Mouse (Mus musculus) spleen, postnatal 0 days (tissue): Measurements from ENCODE around the gene Vps26b. TPM values are rescaled to one million over a fixed set of nuclear protein-coding genes. Genes with fewer than 3 reads are reported as not detected.

Source experiments
- polyA plus RNA-seq: library from polyadenylated mRNA; unstranded; fragments of >200 nt; fragmentation: Nextera tagmentation; extraction: Ambion mirVana; gene quantifications from 2 replicates; pipeline ENCODE4 v1.2.1, GENCODE M21; 2015

Vps26b gene
- polyA plus RNA-seq = 10.7 and 12.6 TPM in 2 replicates

GRCm38 (mm10) chr9:27029828-27030762, at the start of gene Vps26b, which contains the start of gene Ncapd3:
TSS of gene Vps26b (minus strand) at chr9:27030065.
TSS of gene Ncapd3 (plus strand) at chr9:27030175.

GRCm38 (mm10) chr9:26999461-27000395, 30.1 kb downstream of the Vps26b start, which contains the start of the genes Acad8 and Thyn1:
TSS of gene Acad8 (minus strand) at chr9:26999566.
TSS of gene Thyn1 (plus strand) at chr9:26999710.

Other genes with a start within 250 kb of the Vps26b start
- gene Glb1l2, start 223.6 kb downstream of the Vps26b start, polyA plus RNA-seq = 0.22 and 0.39 TPM in 2 replicates
- gene Glb1l3, start 169.2 kb downstream of the Vps26b start, polyA plus RNA-seq = not detected in 2 replicates
- gene Gm1110, start 107.0 kb downstream of the Vps26b start, polyA plus RNA-seq = not detected in 2 replicates
- 13.1 and 17.1 TPM in 2 replicates for gene Acad8, start 30.5 kb downstream of the Vps26b start, polyA plus RNA-seq
- 74.6 and 76.1 TPM in 2 replicates for gene Thyn1, start 30.4 kb downstream of the Vps26b start, polyA plus RNA-seq
- gene Ncapd3, start 110 bp upstream of the Vps26b start, polyA plus RNA-seq = 30.7 and 35.9 TPM in 2 replicates
- gene Jam3, start 125.4 kb upstream of the Vps26b start, polyA plus RNA-seq = 12.4 and 16.9 TPM in 2 replicates